Mouse (Mus musculus) limb, embryonic 14.5 days (tissue): ENCODE results near the gene Prss30. TPM values are rescaled to one million over a fixed set of nuclear protein-coding genes. Genes with fewer than 3 reads are reported as not detected.

Source experiments
- ATAC-seq: fragments of 200-750 bp; cut with Nextera tagmentation; 2 replicates; pipeline ENCODE4 v1.8.0; 2017; ENCODE audit warnings: low read depth, moderate number of reproducible peaks, moderate TSS enrichment; ENCODE audit not compliant: low FRiP score
- DNase-seq: peaks from one replicate; pipeline ENCODE4 v3.0.0-alpha.2; 2015; ENCODE audit warnings: low spot score
- H3K27ac ChIP-seq: fragments of 300-500 bp; sonication (generic); replicated peaks from 2 replicates; pipeline ENCODE4 v1.5.1; 2014; ENCODE audit warnings: low read depth, mild to moderate bottlenecking, low read length, moderate library complexity, mixed read lengths
- H3K27me3 ChIP-seq: fragments of 300-500 bp; sonication (generic); 2 replicates; pipeline ENCODE4 v1.6.1; 2014; ENCODE audit warnings: low read length, mixed read lengths; ENCODE audit not compliant: control insufficient read depth, insufficient read depth
- H3K36me3 ChIP-seq: fragments of 300-500 bp; sonication (generic); 2 replicates; pipeline ENCODE4 v1.6.1; 2014; ENCODE audit warnings: mild to moderate bottlenecking, low read length, moderate library complexity, mixed read lengths; ENCODE audit not compliant: control insufficient read depth, insufficient read depth
- H3K4me1 ChIP-seq: fragments of 300-500 bp; sonication (generic); 2 replicates; pipeline ENCODE4 v1.6.1; 2014; ENCODE audit warnings: antibody characterized with exemption, low read length, mixed read lengths; ENCODE audit not compliant: control insufficient read depth, insufficient read depth
- H3K4me2 ChIP-seq: fragments of 300-500 bp; sonication (generic); replicated peaks from 2 replicates; pipeline ENCODE4 v1.6.1; 2014; ENCODE audit warnings: low read depth, mild to moderate bottlenecking, low read length, moderate library complexity; ENCODE audit not compliant: severe bottlenecking
- H3K4me3 ChIP-seq: fragments of 300-500 bp; sonication (generic); replicated peaks from 2 replicates; pipeline ENCODE4 v1.5.1; 2014; ENCODE audit warnings: low read length
- H3K9ac ChIP-seq: fragments of 300-500 bp; sonication (generic); 2 replicates; pipeline ENCODE4 v1.6.1; 2014; ENCODE audit warnings: mild to moderate bottlenecking, low read depth, low read length, moderate library complexity; ENCODE audit not compliant: severe bottlenecking
- H3K9me3 ChIP-seq: fragments of 300-500 bp; sonication (generic); 2 replicates; pipeline ENCODE4 v1.6.1; 2016; ENCODE audit warnings: low read length; ENCODE audit not compliant: control insufficient read depth
- POLR2A ChIP-seq: fragments of 200-500 bp; IDR thresholded peaks from 2 replicates; pipeline ENCODE4 v1.8.0; 2012; ENCODE audit warnings: inconsistent platforms, mild to moderate bottlenecking, moderate library complexity, borderline replicate concordance; ENCODE audit not compliant: insufficient read depth, insufficient read length; ENCODE audit errors: extremely low read depth
- WGBS: fragments of 180-500 bp; shearing (Covaris S2); extraction: QIAGEN DNeasy Blood & Tissue Kit; methylation state at CpG from one replicate; pipeline ENCODE4 v1.1.7; 2014; 5-methylcytosine and 5-hydroxymethylcytosine counted together
- polyA plus RNA-seq, 2 experiments: library from polyadenylated mRNA; depleted of rRNA in 1 of 2; stranded (reverse) in 1 of 2; unstranded in 1 of 2; fragments of >200 nt; fragmentation: Nextera tagmentation in 1 of 2; extraction: Ambion mirVana in 1 of 2; gene quantifications; 2 replicates each; pipeline versions ENCODE4 v1.2.1 to v1.2.3; 2012 to 2014

Gene Prss30
- polyA plus RNA-seq, 2 experiments, result 0.06 TPM; not detected in 1

- Histone ChIP-seq H3K27me3 (no peaks in the 10 kb centered on the region), H3K36me3 (no peaks in the 10 kb centered on the region), H3K9ac (no peak overlapping the region), H3K4me1 (no peaks in the 10 kb centered on the region), H3K27ac (no peak overlapping the region), H3K4me2 (no peak overlapping the region), H3K4me3 (no peak overlapping the region), H3K9me3 (no peaks in the 10 kb centered on the region)
- no peak for ATAC-seq
- DNase-seq, result no peak
- WGBS, result 87% methylated on average over 5 of the region's 5 CpGs
- TF ChIP-seq POLR2A, result no peak
Measured at GRCm38 (mm10) chr17:24014433-24014965, 34.1 kb upstream of the Prss30 start.

GRCm38 (mm10) chr17:24012921-24013320 lies 32.6 kb upstream of the Prss30 start:
- no peak for ATAC-seq
- no peak overlapping the region for H3K4me3 ChIP-seq
- H3K4me1 ChIP-seq, result no peaks in the 10 kb centered on the region
- H3K27me3 ChIP-seq, result no peaks in the 10 kb centered on the region
- H3K36me3 ChIP-seq, result no peaks in the 10 kb centered on the region
- H3K9me3 ChIP-seq, result no peaks in the 10 kb centered on the region
- H3K9ac ChIP-seq, result no peak overlapping the region
- H3K27ac ChIP-seq, result no peak overlapping the region
- no peak for DNase-seq
- H3K4me2 ChIP-seq, result no peak overlapping the region
- 78% methylated on average over 2 of the region's 2 CpGs for WGBS
- no peak for TF ChIP-seq POLR2A

DNA sequence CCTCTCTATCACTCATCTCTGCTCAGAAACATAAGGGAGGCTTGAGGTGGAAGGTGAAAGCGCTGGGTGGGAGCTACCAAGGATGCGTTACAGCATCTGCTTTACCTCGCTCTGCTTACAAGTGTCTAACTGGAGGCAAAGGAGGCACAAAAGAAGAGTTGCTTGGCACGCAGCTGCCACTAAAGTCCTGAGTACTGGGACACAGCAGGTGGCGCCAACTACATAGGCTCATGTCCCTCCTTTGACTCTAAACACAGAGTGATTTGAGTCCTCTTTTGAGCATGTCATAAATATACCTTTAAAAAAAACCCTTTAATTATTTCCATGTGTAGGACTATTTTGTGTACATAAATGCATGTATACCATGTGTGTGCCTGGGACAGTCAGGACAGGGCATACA lies 29.3 kb upstream of the Prss30 start:
- no peaks in the 10 kb centered on the region for H3K4me1 ChIP-seq
- H3K27me3 ChIP-seq, result no peaks in the 10 kb centered on the region
- TF ChIP-seq POLR2A, result no peak
- H3K27ac ChIP-seq, result no peak overlapping the region
- DNase-seq (no peak), ATAC-seq (no peak)
- H3K4me2 ChIP-seq, result no peak overlapping the region
- H3K9me3 ChIP-seq, result no peaks in the 10 kb centered on the region
- no peak overlapping the region for H3K9ac ChIP-seq
- no peak overlapping the region for H3K4me3 ChIP-seq
- WGBS, result 48% methylated on average over 5 of the region's 5 CpGs
- no peaks in the 10 kb centered on the region for H3K36me3 ChIP-seq

DNA sequence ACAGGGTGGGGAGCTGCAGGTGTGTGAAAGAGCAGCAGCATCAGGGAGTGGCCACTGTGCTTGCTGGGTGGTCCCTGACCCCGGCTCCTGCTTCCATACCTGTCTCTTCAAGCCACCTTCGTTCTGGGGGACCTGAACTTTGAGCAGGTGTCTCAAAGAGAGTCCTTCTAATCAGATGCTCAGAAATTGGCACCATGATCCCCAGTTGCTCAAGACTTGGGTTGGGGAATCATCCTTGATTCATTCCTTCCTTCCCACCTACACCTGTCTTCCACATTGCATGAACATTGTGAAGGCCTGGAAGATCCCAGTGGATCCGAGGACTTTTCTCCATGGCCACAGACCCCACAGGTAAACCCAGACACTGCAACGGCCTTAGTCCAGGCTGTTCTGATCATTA lies 27.7 kb upstream of the Prss30 start:
- ATAC-seq (no peak), DNase-seq (no peak)
- H3K9me3 ChIP-seq, result no peaks in the 10 kb centered on the region
- no peak overlapping the region for H3K27ac ChIP-seq
- H3K27me3 ChIP-seq, result no peaks in the 10 kb centered on the region
- WGBS, result 68% methylated on average over 4 of the region's 4 CpGs
- H3K4me3 ChIP-seq, result no peak overlapping the region
- no peaks in the 10 kb centered on the region for H3K4me1 ChIP-seq
- H3K36me3 ChIP-seq, result no peaks in the 10 kb centered on the region
- no peak for TF ChIP-seq POLR2A
- H3K9ac ChIP-seq, result no peak overlapping the region
- no peak overlapping the region for H3K4me2 ChIP-seq

DNA sequence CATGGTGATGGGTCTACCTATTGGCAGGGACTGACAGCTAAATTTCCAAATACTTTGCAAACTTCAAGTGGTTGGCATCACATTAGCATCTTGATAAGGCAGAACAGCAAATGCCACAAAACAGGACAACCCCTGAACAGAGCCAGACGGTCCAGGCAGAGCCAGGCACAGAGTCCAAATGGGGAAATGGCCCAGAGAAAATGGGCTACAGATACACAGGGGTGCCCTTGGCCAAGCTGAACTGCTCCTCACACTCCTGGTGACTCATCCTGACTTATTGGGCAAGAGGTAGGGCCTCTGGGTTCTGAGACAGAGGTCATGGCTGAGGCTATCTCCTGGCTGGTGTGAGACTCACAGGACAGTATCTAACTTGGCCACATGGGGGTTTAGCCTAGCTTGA lies 27.0 kb upstream of the Prss30 start:
- no peaks in the 10 kb centered on the region for H3K27me3 ChIP-seq
- H3K4me3 ChIP-seq, result no peak overlapping the region
- H3K4me2 ChIP-seq, result no peak overlapping the region
- 71% methylated on average over 1 of the region's 1 CpGs for WGBS
- no peaks in the 10 kb centered on the region for H3K36me3 ChIP-seq
- H3K27ac ChIP-seq, result no peak overlapping the region
- H3K9me3 ChIP-seq, result no peaks in the 10 kb centered on the region
- H3K4me1 ChIP-seq, result no peaks in the 10 kb centered on the region
- DNase-seq (no peak), ATAC-seq (no peak)
- no peak for TF ChIP-seq POLR2A
- H3K9ac ChIP-seq, result no peak overlapping the region

- no peak overlapping the region for H3K4me2 ChIP-seq
- 49% methylated on average over 2 of the region's 2 CpGs for WGBS
- no peaks in the 10 kb centered on the region for H3K4me1 ChIP-seq
- DNase-seq, result no peak
- ATAC-seq, result no peak
- H3K9me3 ChIP-seq, result no peaks in the 10 kb centered on the region
- no peaks in the 10 kb centered on the region for H3K27me3 ChIP-seq
- TF ChIP-seq POLR2A, result no peak
- H3K9ac ChIP-seq, result no peak overlapping the region
- H3K36me3 ChIP-seq, result no peaks in the 10 kb centered on the region
- no peak overlapping the region for H3K27ac ChIP-seq
- H3K4me3 ChIP-seq, result no peak overlapping the region
Measured at GRCm38 (mm10) chr17:24006930-24007329, 26.6 kb upstream of the Prss30 start.
